Mouse (Mus musculus): ENCODE results near the gene Lbh. TPM values are rescaled to one million over a fixed set of nuclear protein-coding genes. Genes with fewer than 3 reads are reported as not detected.

The Lbh gene
- polyA plus RNA-seq, 1 experiment, result 99.3 TPM

GRCm38 (mm10) chr17:72983471-72983870, 65.4 kb downstream of the Lbh start:
- WGBS, result 91% methylated on average over 7 of the region's 7 CpGs
- H3K4me3 ChIP-seq (ENCODE audit: insufficient read depth, low read depth, low read length), result no peak overlapping the region
- TF ChIP-seq POLR2A (IDR thresholded peaks at IDR 0.05; ENCODE audit: insufficient read depth, low read depth, low read length), result no peak
- TF ChIP-seq CTCF (IDR thresholded peaks at IDR 0.05; ENCODE audit: insufficient read depth, low read depth, low read length), result no peak
- peaks cover 3% of the 10 kb centered on the region; the same call in 1 of the 2 replicates for H3K4me1 ChIP-seq (ENCODE audit: control insufficient read depth, insufficient read depth, low read length)
- H3K27ac ChIP-seq (ENCODE audit: insufficient read depth, low read depth, low read length), result no peak overlapping the region

- WGBS, result 66% methylated on average over 6 of the region's 6 CpGs
- Histone ChIP-seq H3K4me1 (ENCODE audit: control insufficient read depth, insufficient read depth, low read length) (peaks cover 3% of the 10 kb centered on the region; the same call in 1 of the 2 replicates), H3K27ac (ENCODE audit: insufficient read depth, low read depth, low read length) (no peak overlapping the region), H3K4me3 (ENCODE audit: insufficient read depth, low read depth, low read length) (no peak overlapping the region)
- TF ChIP-seq POLR2A (IDR thresholded peaks at IDR 0.05; ENCODE audit: insufficient read depth, low read depth, low read length) (no peak), CTCF (IDR thresholded peaks at IDR 0.05; ENCODE audit: insufficient read depth, low read depth, low read length) (no peak)
Observed at GRCm38 (mm10) chr17:72989025-72989424, 70.9 kb downstream of the Lbh start.

Other genes starting within 250 kb of the Lbh start
- gene Ypel5, start 81.9 kb upstream of the Lbh start, polyA plus RNA-seq (2012; ENCODE audit: insufficient read depth, insufficient read length, low replicate concordance, missing spikeins), result not detected in 2 replicates
- gene Lclat1, start 189.7 kb downstream of the Lbh start, polyA plus RNA-seq (2012; ENCODE audit: insufficient read depth, insufficient read length, low replicate concordance, missing spikeins), result not detected in 2 replicates